Mouse (Mus musculus) G1E (cell line): ENCODE data around the gene Trappc6b.

Experiments
- CTCF ChIP-seq: IDR thresholded peaks from 2 replicates; pipeline ENCODE4 v1.5.1; 2012; ENCODE audit warnings: low read depth, low read length, inconsistent platforms, mixed read lengths
- GATA1 ChIP-seq: IDR thresholded peaks from 2 replicates; pipeline ENCODE4 v1.6.1; 2012; ENCODE audit warnings: borderline replicate concordance, low read length, inconsistent platforms, mixed read lengths
- POLR2AphosphoS5 ChIP-seq: IDR thresholded peaks from 2 replicates; pipeline ENCODE4 v1.6.1; 2012; ENCODE audit warnings: low read depth, low read length, inconsistent platforms; ENCODE audit not compliant: insufficient replicate concordance
- TAL1 ChIP-seq: conservative IDR thresholded peaks from 2 replicates; pipeline ENCODE4 v1.6.1; 2012; ENCODE audit warnings: low read depth, low read length, inconsistent platforms, mixed read lengths

DNA sequence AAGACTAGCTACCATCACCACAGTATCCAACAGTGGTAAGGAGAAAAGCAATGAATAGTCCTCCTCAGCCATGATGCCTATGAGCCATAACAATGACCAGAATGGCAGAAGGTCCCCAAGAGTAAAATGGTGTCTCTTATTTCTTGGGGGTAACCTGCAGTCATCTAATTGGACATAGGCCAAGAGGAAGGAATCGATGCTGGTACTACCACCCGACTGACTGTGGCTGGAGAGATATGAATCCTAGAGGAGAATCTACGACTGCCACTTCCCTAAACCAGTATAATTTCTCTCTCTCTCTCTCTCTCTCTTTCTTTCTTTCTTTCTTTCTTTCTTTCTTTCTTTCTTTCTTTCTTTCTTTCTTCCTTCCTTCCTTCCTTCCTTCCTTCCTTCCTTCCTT lies 8.8 kb downstream of the Trappc6b start:
- TF ChIP-seq CTCF (no peak), TAL1 (no peak), GATA1 (no peak), POLR2AphosphoS5 (no peak)
